Mouse (Mus musculus): Measurements from ENCODE around the gene Gm10197.
A peak's percentile ranks its signal among the peaks of the same experiment; 100 is the strongest.
"Not testable (repeated sequence)": the region's sequence is repeated elsewhere in the genome, so short reads cannot be mapped to it uniquely, and the experiment has no call there.

Gm10197 gene

DNA sequence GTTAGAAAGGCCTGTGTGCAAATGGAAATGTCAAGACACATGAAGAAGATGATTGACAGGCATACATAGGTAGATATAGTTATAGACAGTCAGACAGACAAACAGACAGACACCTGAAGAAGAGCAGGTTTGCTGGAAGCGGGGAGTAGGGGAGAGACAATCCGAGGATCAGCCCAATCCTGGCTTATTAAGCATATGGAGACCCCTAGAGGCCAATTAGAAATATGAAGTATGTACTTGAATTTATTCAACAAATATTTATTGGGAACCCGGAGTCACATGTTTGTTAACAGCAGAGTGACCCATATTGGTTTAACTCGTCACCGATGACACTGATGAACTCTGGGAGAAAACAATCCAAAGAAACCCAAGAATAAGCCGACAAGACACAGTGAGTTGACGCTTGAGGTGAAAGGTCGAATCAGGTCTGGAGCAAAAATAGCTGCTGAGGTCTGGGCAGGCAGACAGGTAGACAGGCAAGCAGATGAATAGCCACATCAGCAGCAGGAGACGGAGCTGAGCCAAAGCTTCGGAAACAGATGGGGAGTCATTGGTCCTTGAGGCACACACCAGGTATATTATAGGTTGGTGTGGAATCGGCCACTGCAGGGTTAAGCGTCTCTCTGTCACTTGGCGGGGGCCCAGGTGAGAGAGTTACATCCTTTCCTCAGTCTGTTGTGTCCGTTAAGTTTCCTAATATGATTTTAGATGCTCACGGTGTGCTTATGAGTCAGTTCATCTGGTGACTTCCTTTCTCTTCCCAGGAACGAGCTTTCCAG is 29.0 kb upstream of the Gm10197 start:
- Histone ChIP-seq H3K27me3 (ENCODE audit: control insufficient read depth, insufficient read depth, low read length, poor library complexity, severe bottlenecking) (no peaks in the 10 kb centered on the region), H3K36me3 (ENCODE audit: control insufficient read depth, insufficient read depth, low read length, poor library complexity, severe bottlenecking) (no peaks in the 10 kb centered on the region)
- DNase-seq (ENCODE audit: low read depth, low spot score): no peak

DNA sequence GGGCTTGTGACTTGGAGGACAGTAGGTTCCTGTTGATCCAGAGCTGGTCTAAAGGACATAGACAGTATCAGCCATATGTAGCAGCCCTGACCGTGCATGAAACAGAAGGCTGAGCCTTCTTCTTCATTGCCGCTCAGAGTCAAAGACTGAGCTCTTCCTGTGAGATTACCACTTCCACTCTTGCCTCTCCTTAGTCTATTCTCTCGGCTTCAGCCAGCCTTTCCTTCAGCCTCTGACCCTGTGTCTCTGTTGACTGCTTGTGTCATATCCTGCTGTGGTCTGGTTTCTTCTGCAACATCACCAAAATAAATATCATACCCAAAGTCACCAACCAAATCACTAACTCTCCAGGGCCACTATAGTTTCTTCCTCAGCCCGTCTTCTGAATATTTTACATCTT is 27.6 kb upstream of the Gm10197 start:
- H3K36me3 ChIP-seq (ENCODE audit: control insufficient read depth, insufficient read depth, low read length, poor library complexity, severe bottlenecking): no peaks in the 10 kb centered on the region
- H3K27me3 ChIP-seq (ENCODE audit: control insufficient read depth, insufficient read depth, low read length, poor library complexity, severe bottlenecking): no peaks in the 10 kb centered on the region
- DNase-seq (ENCODE audit: low read depth, low spot score): no peak

DNA sequence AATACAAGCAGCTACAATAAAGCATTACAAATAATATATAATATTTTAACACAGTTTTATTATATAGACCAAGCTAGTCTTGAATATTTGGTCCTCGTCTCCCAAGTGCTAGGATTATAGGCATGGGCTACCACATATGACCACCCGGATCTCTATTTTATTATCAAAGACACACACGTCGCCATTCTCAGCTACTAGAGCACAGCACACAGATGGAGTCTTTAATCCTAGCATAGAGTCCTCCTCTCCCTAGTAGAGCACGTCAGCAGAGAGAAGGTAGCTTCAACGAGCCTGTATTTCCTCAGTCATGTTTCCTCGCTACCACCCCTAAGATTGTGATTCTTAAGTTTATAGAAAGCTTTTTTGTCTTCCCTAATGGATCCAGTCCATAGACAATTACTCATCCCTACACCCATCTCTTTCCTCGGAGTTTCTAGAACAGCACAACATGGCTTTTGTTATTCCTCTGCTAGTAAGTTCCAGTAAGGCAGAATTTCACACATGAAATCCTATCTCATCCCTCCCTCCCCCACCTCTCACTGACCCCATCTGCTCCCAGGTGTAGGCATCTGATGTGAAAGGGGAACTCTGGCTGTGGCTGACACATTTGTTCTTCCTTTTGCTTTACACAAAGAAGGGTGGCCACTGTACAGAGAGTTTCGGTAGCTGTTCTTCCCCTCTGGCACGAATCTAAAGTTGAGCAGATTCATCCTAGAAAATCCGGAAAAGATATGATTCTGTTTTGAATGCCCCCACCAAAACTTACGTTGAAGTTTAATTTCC is 26.1 kb upstream of the Gm10197 start:
- no peaks in the 10 kb centered on the region for H3K36me3 ChIP-seq (ENCODE audit: control insufficient read depth, insufficient read depth, low read length, poor library complexity, severe bottlenecking)
- DNase-seq (ENCODE audit: low read depth, low spot score): peak; percentile 34
- H3K27me3 ChIP-seq (ENCODE audit: control insufficient read depth, insufficient read depth, low read length, poor library complexity, severe bottlenecking): no peaks in the 10 kb centered on the region

DNA sequence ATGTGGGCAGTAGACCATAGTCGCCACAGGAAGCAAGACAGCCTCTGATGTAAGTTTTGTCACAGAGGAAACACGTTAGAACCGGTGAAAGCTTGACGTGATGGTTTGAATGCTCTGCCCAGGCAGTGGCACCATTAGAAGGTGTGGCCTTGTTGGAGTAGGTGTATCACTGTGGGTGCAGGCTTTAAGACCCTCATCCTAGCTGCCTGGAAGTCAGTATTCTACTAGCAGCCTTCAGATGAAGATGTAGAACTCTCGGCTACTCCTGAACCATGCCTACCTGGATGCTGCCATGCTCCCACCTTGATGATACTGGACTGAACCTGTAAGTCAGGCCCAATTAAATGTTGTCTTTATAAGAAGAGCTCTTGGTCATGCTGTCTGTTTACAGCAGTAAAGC is 24.2 kb upstream of the Gm10197 start:
- H3K27me3 ChIP-seq (ENCODE audit: control insufficient read depth, insufficient read depth, low read length, poor library complexity, severe bottlenecking); H3K36me3 ChIP-seq (ENCODE audit: control insufficient read depth, insufficient read depth, low read length, poor library complexity, severe bottlenecking): not testable (repeated sequence)
- peak; percentile 55 for DNase-seq (ENCODE audit: low read depth, low spot score)

DNA sequence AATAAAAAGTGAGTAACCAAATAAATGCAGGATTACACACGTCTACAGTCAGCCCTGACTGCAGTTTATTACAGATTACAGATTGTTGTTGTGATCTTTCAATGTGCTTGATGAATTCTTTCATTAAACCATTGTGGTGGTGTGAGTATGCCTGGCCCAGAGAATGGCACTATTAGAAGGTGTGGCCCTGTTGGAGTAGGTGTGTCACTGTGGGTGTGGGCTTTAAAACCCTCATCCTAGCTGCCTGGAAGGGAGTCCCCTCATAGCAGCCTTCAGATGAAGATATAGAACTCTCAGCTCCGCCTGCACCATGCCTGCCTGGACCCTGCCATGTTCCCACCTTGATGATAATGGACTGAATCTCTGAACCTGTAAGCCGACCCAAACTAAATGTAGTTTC is 23.4 kb upstream of the Gm10197 start:
- not testable (repeated sequence) for H3K27me3 ChIP-seq (ENCODE audit: control insufficient read depth, insufficient read depth, low read length, poor library complexity, severe bottlenecking); H3K36me3 ChIP-seq (ENCODE audit: control insufficient read depth, insufficient read depth, low read length, poor library complexity, severe bottlenecking); DNase-seq (ENCODE audit: low read depth, low spot score)

DNA sequence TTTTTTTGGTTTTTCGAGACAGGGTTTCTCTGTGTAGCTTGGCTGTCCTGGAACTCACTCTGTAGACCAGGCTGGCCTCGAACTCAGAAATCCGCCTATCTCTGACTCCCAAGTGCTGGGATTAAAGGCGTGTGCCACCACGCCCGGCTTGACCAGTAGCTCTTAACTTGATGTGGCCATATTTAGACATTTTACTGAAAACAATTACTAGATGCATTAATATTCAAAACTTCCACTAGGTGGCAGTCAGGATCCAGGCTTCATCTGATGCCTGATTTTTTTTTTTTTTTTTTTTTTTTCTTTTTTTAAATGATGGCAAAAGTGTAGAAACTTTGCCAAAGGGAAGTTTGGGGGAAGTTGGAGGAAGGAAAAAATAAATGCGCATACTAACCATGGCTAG is 23.0 kb upstream of the Gm10197 start:
- DNase-seq (ENCODE audit: low read depth, low spot score): peak; percentile 85
- Histone ChIP-seq H3K36me3 (ENCODE audit: control insufficient read depth, insufficient read depth, low read length, poor library complexity, severe bottlenecking) (no peaks in the 10 kb centered on the region), H3K27me3 (ENCODE audit: control insufficient read depth, insufficient read depth, low read length, poor library complexity, severe bottlenecking) (no peaks in the 10 kb centered on the region)

DNA sequence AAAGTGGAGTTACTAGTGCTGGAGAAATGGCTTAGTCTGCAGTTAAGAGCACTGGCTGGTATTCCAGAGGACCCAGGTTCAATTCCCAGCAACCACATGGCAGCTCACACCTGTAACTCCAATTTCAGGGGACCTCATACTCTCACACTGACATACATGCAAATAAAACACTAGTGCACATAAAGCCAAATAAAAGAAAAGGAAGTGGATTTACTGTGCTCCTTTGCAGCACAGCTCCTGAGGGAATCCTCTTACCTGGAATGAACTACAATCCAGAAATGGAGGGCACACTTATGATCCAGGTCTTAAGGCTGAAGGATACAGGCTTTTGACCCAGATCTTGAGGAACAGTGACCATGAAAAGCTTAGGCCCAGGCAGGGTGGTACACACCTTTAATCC is 22.1 kb upstream of the Gm10197 start:
- Histone ChIP-seq H3K27me3 (ENCODE audit: control insufficient read depth, insufficient read depth, low read length, poor library complexity, severe bottlenecking) (no peaks in the 10 kb centered on the region), H3K36me3 (ENCODE audit: control insufficient read depth, insufficient read depth, low read length, poor library complexity, severe bottlenecking) (no peaks in the 10 kb centered on the region)
- no peak for DNase-seq (ENCODE audit: low read depth, low spot score)

DNA sequence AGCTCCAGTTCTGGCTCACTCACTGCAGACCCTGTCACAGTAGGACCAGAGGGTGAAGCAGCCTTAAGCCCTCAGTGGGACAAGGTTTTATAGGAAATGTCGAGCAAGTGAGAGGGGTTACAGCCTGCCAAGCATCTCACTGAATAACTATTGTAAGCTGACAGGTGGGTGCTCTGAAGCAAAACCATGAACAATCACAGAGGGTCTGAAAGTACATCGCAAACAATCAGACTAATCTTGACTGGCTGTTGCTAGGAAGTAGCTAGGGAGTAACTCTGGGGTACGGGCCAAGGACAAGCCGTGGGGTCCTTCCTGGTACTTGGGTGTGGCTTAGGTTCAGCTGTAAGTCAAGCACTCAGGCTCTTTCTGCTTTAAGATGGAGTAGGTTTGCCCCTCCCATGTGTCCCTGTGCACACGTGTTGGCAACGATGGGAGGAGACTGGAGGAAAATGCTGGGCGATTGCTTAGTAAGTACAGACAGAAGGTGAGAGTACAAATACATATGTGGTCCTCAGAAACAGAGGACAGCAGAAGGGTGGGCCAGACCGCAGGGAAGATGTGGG is 21.3 kb upstream of the Gm10197 start:
- H3K36me3 ChIP-seq (ENCODE audit: control insufficient read depth, insufficient read depth, low read length, poor library complexity, severe bottlenecking): 0 out of 2 replicates have a peak, but pooled peaks cover 2% of the 10 kb centered on the region
- DNase-seq (ENCODE audit: low read depth, low spot score): no peak
- no peaks in the 10 kb centered on the region for H3K27me3 ChIP-seq (ENCODE audit: control insufficient read depth, insufficient read depth, low read length, poor library complexity, severe bottlenecking)

DNA sequence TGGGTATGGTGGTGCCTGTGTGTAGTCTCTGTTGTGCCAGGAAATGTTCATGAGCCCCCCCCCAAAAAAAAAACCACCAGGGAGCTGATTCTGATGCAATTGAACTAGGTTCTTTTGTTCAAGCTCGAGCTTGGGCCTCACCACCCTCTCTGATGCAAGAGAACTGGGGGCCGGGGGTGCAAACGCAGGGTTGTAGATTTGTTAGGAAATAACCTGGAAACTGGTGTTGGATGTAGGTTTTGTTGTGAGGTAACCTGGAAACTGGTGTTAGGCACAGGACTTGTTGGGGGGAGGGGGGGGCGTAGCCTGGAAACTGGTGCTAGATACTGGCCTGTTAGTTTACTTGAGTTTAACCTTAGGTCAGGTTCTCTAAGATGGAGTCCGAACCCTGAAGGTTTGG is 20.2 kb upstream of the Gm10197 start:
- DNase-seq (ENCODE audit: low read depth, low spot score): no peak
- 0 out of 2 replicates have a peak, but pooled peaks cover 4% of the 10 kb centered on the region for H3K36me3 ChIP-seq (ENCODE audit: control insufficient read depth, insufficient read depth, low read length, poor library complexity, severe bottlenecking)
- no peaks in the 10 kb centered on the region for H3K27me3 ChIP-seq (ENCODE audit: control insufficient read depth, insufficient read depth, low read length, poor library complexity, severe bottlenecking)

DNA sequence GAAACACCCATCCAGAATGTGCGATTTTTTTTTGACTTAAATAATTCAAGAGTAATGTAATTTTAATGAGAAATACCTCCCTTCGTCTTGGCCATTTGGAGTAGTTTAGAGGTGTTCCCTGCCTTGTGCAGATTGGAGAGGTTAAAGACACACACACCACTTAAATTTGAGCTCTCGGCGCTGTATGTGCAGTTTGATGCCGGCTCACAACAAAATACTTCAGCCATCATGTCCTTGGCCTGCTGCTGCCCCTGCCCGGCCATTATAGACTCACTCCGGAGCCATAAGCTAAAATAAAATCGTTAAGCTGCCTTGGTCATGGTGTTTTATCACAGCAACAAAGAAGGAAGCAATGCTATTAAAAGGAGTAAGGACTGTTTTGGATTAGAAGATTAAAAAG is 19.8 kb upstream of the Gm10197 start:
- DNase-seq (ENCODE audit: low read depth, low spot score): no peak
- no peaks in the 10 kb centered on the region for H3K27me3 ChIP-seq (ENCODE audit: control insufficient read depth, insufficient read depth, low read length, poor library complexity, severe bottlenecking)

DNA sequence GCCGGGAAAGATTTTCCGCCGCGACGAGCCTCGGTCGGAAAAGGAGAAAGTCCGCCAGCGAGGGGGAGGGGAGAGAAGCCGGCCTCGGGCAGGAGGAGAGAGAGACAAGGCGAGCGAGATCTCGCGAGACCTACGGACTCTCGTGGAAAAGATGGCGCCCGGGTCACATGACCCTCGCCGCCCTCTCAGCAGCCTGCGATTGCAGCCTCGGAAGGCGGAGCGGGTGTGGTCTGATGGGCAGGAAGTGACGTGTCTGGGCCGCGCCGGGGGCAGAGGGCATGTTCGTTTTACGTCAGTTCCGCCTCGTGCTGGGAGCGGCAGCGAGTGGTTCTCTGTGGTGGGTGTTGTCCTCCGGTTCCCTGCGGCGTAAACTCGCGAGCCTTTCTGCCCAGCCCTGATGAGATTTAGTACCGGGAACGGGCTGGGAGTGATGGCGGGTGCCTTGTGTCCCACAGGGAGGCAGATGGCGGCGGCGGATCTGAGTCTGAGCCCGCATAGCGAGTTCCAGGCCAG is 19.0 kb upstream of the Gm10197 start, which contains the start of gene Smndc1:
TSS of gene Smndc1 (minus strand) at position 84 of the 513 bp plus-strand sequence.
- H3K27me3 ChIP-seq (ENCODE audit: control insufficient read depth, insufficient read depth, low read length, poor library complexity, severe bottlenecking): no peaks in the 10 kb centered on the region
- 0 out of 2 replicates have a peak, but pooled peaks cover 4% of the 10 kb centered on the region for H3K36me3 ChIP-seq (ENCODE audit: control insufficient read depth, insufficient read depth, low read length, poor library complexity, severe bottlenecking)
- DNase-seq (ENCODE audit: low read depth, low spot score): peak; percentile 100

More for the DNA sequence above, 19.8 kb upstream of the Gm10197 start:
- 0 out of 2 replicates have a peak, but pooled peaks cover 4% of the 10 kb centered on the region for H3K36me3 ChIP-seq (ENCODE audit: control insufficient read depth, insufficient read depth, low read length, poor library complexity, severe bottlenecking)

DNA sequence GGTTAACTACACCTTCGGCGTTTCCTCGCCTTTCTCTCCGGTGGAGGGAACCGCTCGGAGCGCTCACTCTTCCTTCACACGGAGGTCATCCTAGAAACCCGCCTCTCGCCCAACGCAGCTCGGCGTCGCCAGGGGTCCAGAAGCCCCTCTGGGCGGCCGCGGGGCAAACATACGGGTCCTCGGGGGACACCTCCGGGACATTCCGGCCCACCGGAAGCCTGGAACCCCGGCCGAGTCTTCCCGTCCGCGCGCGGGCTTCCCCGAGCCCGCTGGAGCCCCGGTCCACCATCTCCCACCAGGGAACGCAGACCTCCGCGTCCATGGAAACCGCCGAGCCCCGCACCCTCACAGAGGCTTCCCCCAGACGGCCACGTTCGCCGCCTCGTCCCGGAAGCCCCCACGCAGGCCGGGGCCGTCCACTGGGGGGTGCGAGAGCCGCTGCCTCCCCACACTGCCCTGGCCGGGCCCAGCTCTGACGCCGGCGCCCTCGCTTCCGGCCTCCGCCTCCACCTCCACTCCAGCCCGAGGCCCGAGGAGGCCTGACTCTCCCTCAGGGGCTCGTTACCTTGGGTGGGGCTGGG is 18.4 kb upstream of the Gm10197 start:
- Histone ChIP-seq H3K27me3 (ENCODE audit: control insufficient read depth, insufficient read depth, low read length, poor library complexity, severe bottlenecking) (no peaks in the 10 kb centered on the region), H3K36me3 (ENCODE audit: control insufficient read depth, insufficient read depth, low read length, poor library complexity, severe bottlenecking) (0 out of 2 replicates have a peak, but pooled peaks cover 4% of the 10 kb centered on the region)
- peak; percentile 50 for DNase-seq (ENCODE audit: low read depth, low spot score)

DNA sequence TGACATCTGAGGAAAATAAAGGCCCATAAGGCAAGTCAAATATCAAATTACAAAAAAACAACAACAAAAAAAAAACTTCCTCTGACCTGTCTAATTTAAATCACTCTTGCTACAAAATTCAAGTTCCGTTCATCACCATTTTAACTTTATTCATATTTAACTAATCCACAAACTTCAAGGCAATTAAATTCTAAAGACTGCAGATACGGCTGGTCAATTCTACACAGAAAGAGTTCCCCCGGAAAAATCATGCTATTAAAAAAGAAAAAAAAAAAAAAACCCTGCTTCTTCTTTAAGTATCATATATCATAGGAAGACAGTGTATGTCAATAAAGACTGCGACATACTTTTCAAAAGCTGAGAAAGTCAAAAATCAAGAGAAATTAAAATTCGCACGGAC is 17.9 kb upstream of the Gm10197 start:
- Histone ChIP-seq H3K27me3 (ENCODE audit: control insufficient read depth, insufficient read depth, low read length, poor library complexity, severe bottlenecking) (no peaks in the 10 kb centered on the region), H3K36me3 (ENCODE audit: control insufficient read depth, insufficient read depth, low read length, poor library complexity, severe bottlenecking) (peaks cover 5% of the 10 kb centered on the region)
- DNase-seq (ENCODE audit: low read depth, low spot score): no peak

DNA sequence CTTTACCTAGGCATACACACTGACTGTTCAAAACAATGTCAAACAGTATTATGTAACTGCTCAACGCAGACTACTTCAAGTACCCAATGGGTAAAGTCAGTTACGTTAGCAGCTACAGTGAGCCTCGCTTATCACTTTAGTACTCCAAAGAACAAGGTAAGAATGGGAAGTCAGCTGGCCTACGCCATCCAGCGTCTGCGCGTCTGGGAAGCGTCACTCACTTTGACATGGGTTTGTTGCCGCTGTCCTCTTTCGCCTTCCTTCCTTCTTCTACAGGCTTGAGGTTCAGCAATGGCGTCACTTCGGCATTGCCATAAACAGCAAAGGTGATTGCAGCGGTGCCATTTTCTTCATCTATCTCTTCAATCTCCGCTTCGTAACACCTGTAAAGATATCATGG is 11.8 kb upstream of the Gm10197 start:
- H3K36me3 ChIP-seq (ENCODE audit: control insufficient read depth, insufficient read depth, low read length, poor library complexity, severe bottlenecking): peaks cover 24% of the 10 kb centered on the region
- no peaks in the 10 kb centered on the region for H3K27me3 ChIP-seq (ENCODE audit: control insufficient read depth, insufficient read depth, low read length, poor library complexity, severe bottlenecking)
- no peak for DNase-seq (ENCODE audit: low read depth, low spot score)
